Mouse (Mus musculus) bone marrow, adult 2 months (tissue): ENCODE measurements around the gene Crispld2. TPM values are rescaled to one million over a fixed set of nuclear protein-coding genes. Genes with fewer than 3 reads are reported as not detected.
A peak's percentile ranks its signal among the peaks of the same experiment; 100 is the strongest.

Source experiments
- H3K27ac ChIP-seq: fragments of 200-500 bp; 2 replicates; pipeline ENCODE4 v1.5.1; 2012; ENCODE audit warnings: low read depth, mild to moderate bottlenecking, control low read depth, inconsistent platforms, low read length; ENCODE audit not compliant: control insufficient read depth, poor library complexity, insufficient read depth
- H3K4me1 ChIP-seq: fragments of 200-500 bp; 2 replicates; pipeline ENCODE4 v1.6.1; 2011; ENCODE audit warnings: low read length; ENCODE audit not compliant: control insufficient read depth, insufficient read depth
- H3K4me3 ChIP-seq: fragments of 200-500 bp; replicated peaks from 2 replicates; pipeline ENCODE3; 2011; ENCODE audit warnings: mild to moderate bottlenecking, low read depth, low read length, control low read depth; ENCODE audit not compliant: control insufficient read depth
- CTCF ChIP-seq: fragments of 200-500 bp; IDR thresholded peaks from 2 replicates; pipeline ENCODE4 v1.5.1; 2011; ENCODE audit warnings: low read length, control low read depth; ENCODE audit not compliant: control insufficient read depth, insufficient read depth
- POLR2A ChIP-seq: fragments of 200-500 bp; IDR thresholded peaks from 2 replicates; pipeline ENCODE4 v1.6.1; 2011; ENCODE audit warnings: low read depth, mild to moderate bottlenecking, control low read depth, low read length, borderline replicate concordance; ENCODE audit not compliant: control insufficient read depth
- WGBS: fragments of 180-500 bp; shearing (Covaris S2); methylation state at CpG from one replicate; pipeline ENCODE4 v1.1.7; 2018; 5-methylcytosine and 5-hydroxymethylcytosine counted together
- polyA plus RNA-seq: library from polyadenylated mRNA; stranded (reverse); fragments of >200 nt; gene quantifications from 2 replicates; pipeline ENCODE4 v1.2.4, GENCODE M21; 2011; ENCODE audit warnings: low replicate concordance; ENCODE audit not compliant: missing spikeins, insufficient read depth, insufficient read length

The Crispld2 gene
- polyA plus RNA-seq, 1 experiment: 17.2 TPM

GRCm38 (mm10) chr8:120026199-120026598 lies 34.0 kb downstream of the Crispld2 start:
- Histone ChIP-seq H3K4me1 (peaks cover 2% of the 10 kb centered on the region; the same call in 1 of the 2 replicates), H3K27ac (no peak overlapping the region), H3K4me3 (no peak overlapping the region)
- 46% methylated on average over 5 of the region's 5 CpGs for WGBS
- no peak for TF ChIP-seq CTCF
- TF ChIP-seq POLR2A: no peak

- TF ChIP-seq CTCF (no peak), POLR2A (no peak)
- H3K4me1 ChIP-seq: peaks cover 2% of the 10 kb centered on the region; the same call in 1 of the 2 replicates
- 8% methylated on average over 6 of the region's 6 CpGs for WGBS
- no peak overlapping the region for H3K4me3 ChIP-seq
- peak overlapping the region; percentile 46 for H3K27ac ChIP-seq
Measured at GRCm38 (mm10) chr8:120026991-120027390, 34.8 kb downstream of the Crispld2 start.

- Histone ChIP-seq H3K27ac (no peak overlapping the region), H3K4me1 (peaks cover 2% of the 10 kb centered on the region; the same call in 1 of the 2 replicates), H3K4me3 (no peak overlapping the region)
- 78% methylated on average over 5 of the region's 5 CpGs for WGBS
- TF ChIP-seq POLR2A: no peak
- no peak for TF ChIP-seq CTCF
Measured at GRCm38 (mm10) chr8:120030447-120030846, 38.2 kb downstream of the Crispld2 start.

DNA sequence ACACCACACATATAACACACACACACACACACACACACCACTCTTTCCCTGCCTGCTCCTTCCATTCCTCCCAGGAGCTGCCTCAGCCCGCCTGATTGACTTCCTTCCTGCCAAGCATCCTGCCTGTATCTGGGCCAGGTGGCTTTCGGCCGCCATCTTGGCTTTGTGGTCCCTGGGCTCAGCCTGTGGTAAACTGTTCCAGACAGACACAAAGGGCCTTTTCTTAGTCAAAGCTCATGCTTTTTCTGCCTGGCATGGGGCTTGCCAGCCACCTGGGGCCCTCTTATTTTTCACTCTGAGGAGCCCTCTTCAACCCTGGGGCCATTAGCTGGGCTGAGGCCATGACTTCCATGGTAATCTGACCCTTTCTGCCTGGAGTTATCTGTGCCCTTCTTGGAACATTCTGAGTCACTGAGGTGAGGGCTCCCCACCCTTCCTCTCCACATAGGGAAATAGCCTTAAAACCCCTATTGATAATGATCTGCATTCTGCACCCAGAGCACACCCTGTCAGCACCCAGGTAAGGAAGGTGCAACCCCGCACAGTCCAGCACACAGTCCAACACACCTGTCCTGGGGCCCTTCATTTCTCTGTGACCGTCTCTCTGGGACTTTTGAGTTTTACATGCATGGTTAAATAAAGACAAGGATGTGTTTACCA lies 40.4 kb downstream of the Crispld2 start:
- 59% methylated on average over 5 of the region's 5 CpGs for WGBS

GRCm38 (mm10) chr8:120034471-120034870 lies 42.2 kb downstream of the Crispld2 start:
- 81% methylated on average over 6 of the region's 6 CpGs for WGBS
- Histone ChIP-seq H3K4me1 (no peaks in the 10 kb centered on the region; the same call in 1 of the 2 replicates), H3K4me3 (no peak overlapping the region), H3K27ac (no peak overlapping the region)
- TF ChIP-seq POLR2A: no peak
- TF ChIP-seq CTCF: no peak

More for the DNA sequence above, 40.4 kb downstream of the Crispld2 start:
- no peak overlapping the region for H3K27ac ChIP-seq
- H3K4me1 ChIP-seq: peaks cover under 1% of the 10 kb centered on the region; the same call in 1 of the 2 replicates
- H3K4me3 ChIP-seq: no peak overlapping the region
- no peak for TF ChIP-seq CTCF
- no peak for TF ChIP-seq POLR2A

DNA sequence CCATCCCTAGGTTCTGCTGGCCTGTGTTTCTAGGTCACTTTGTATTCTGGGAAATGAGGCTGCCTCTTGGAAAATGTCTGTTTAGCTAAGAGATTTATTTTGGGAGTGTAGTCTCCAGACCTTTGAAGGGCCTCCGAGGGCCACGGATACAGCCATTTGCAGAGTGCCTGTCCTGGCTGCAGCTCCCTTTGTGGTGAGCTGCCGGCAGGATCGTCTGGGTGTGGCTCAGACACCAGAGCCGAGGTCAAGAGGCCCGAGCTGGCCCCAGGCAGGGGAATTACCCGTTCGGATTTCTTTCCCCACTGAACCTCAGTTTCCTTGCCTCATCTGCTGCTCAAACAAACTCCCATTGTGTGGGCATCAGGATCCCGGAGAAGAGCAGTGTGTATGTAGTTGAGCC lies 43.9 kb downstream of the Crispld2 start:
- no peak overlapping the region for H3K4me3 ChIP-seq
- TF ChIP-seq POLR2A: no peak
- no peak for TF ChIP-seq CTCF
- WGBS: 64% methylated on average over 9 of the region's 9 CpGs
- no peak overlapping the region for H3K27ac ChIP-seq
- H3K4me1 ChIP-seq: peaks cover 1% of the 10 kb centered on the region; the same call in 1 of the 2 replicates

DNA sequence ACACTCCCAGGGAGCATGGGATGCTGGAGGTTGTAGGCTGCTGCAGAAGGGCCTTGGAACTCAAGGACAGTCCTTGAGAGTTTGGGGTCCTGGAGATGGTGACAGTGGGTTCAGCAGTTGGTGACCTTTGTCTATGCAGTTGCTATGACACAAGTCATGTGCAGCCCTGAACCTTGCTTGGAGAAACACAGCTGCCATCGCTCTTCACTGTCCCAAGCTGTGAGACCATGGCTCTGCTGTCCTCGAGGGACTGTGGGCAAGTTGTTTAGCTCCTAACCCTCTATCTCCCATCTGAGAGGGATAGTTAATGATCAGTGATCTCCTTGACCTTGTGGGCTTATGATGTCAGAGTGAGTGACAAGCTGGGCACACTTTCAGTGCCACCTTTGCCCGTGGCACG lies 44.3 kb downstream of the Crispld2 start:
- Histone ChIP-seq H3K4me1 (peaks cover 3% of the 10 kb centered on the region; the same call in 1 of the 2 replicates), H3K4me3 (no peak overlapping the region), H3K27ac (no peak overlapping the region)
- TF ChIP-seq POLR2A (no peak), CTCF (no peak)
- WGBS: 78% methylated on average over 4 of the region's 4 CpGs

DNA sequence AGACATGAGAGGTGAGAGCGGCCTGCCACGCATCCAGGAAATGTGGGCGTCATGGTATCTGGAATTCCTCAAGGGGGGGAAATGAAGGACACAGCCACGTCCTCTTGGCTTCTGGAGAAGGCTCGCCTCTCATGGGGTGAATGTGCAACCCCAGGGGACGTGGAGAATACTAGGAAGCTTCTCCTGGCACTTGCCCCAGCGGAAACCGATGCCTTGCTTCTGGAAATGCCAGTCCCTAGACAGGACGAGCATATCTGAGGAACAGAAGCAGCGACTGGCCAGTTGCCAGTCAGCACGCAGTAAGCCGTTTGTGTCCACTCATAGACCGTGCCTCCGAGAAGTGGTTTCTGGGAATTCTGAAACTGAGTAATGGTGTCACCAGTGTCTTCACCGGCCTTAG lies 45.0 kb downstream of the Crispld2 start:
- H3K4me1 ChIP-seq: peaks cover 3% of the 10 kb centered on the region; the same call in 1 of the 2 replicates
- TF ChIP-seq POLR2A (no peak), CTCF (no peak)
- no peak overlapping the region for H3K27ac ChIP-seq
- 84% methylated on average over 15 of the region's 15 CpGs for WGBS
- H3K4me3 ChIP-seq: no peak overlapping the region
